Mouse (Mus musculus) intestine, postnatal 0 days (tissue): ENCODE data around the gene Rrp1b. TPM values are rescaled to one million over a fixed set of nuclear protein-coding genes. Genes with fewer than 3 reads are reported as not detected.

Source experiments
- ATAC-seq: fragments of 200-750 bp; cut with Nextera tagmentation; 2 replicates; pipeline ENCODE4 v1.8.0; 2017; ENCODE audit warnings: mild to moderate bottlenecking, moderate TSS enrichment, moderate library complexity
- H3K27ac ChIP-seq: fragments of 300-500 bp; sonication (generic); 2 replicates; pipeline ENCODE4 v1.5.1; 2014; ENCODE audit warnings: mild to moderate bottlenecking, low read depth, low read length, moderate library complexity
- H3K27me3 ChIP-seq: fragments of 300-500 bp; sonication (generic); replicated peaks from 2 replicates; pipeline ENCODE4 v1.6.1; 2014; ENCODE audit warnings: low read length, mixed read lengths; ENCODE audit not compliant: control insufficient read depth, insufficient read depth
- H3K36me3 ChIP-seq: fragments of 300-500 bp; sonication (generic); 2 replicates; pipeline ENCODE4 v1.6.1; 2014; ENCODE audit warnings: mild to moderate bottlenecking, moderate library complexity; ENCODE audit not compliant: control insufficient read depth, insufficient read depth
- H3K4me1 ChIP-seq: fragments of 300-500 bp; sonication (generic); replicated peaks from 2 replicates; pipeline ENCODE4 v1.6.1; 2014; ENCODE audit warnings: antibody characterized with exemption, low read length, mixed read lengths; ENCODE audit not compliant: control insufficient read depth, insufficient read depth
- H3K4me2 ChIP-seq: fragments of 300-500 bp; sonication (generic); replicated peaks from 2 replicates; pipeline ENCODE4 v1.6.1; 2014; ENCODE audit warnings: low read depth, mild to moderate bottlenecking, moderate library complexity
- H3K4me3 ChIP-seq: fragments of 300-500 bp; sonication (generic); 2 replicates; pipeline ENCODE4 v1.5.1; 2014; ENCODE audit warnings: low read depth, low read length
- H3K9ac ChIP-seq: fragments of 300-500 bp; sonication (generic); 2 replicates; pipeline ENCODE4 v1.6.1; 2014; ENCODE audit warnings: mild to moderate bottlenecking, low read depth, low read length
- H3K9me3 ChIP-seq: fragments of 300-500 bp; sonication (generic); 2 replicates; pipeline ENCODE4 v1.6.1; 2016; ENCODE audit warnings: mixed run types; ENCODE audit not compliant: control insufficient read depth
- CTCF ChIP-seq: sonication (generic); IDR thresholded peaks from 2 replicates; pipeline ENCODE4 v1.5.1; 2016; ENCODE audit warnings: low read depth, mild to moderate bottlenecking, control low read depth, antibody characterized with exemption, moderate library complexity
- WGBS: fragments of 180-500 bp; shearing (Covaris S2); extraction: QIAGEN DNeasy Blood & Tissue Kit; methylation state at CpG from one replicate; pipeline ENCODE4 v1.1.7; 2014; 5-methylcytosine and 5-hydroxymethylcytosine counted together
- polyA plus RNA-seq: library from polyadenylated mRNA; unstranded; fragments of >200 nt; fragmentation: Nextera tagmentation; extraction: Ambion mirVana; gene quantifications from 2 replicates; pipeline ENCODE4 v1.2.1, GENCODE M21; 2015

The Rrp1b gene
- 11.6 and 14.5 TPM in 2 replicates for polyA plus RNA-seq

DNA sequence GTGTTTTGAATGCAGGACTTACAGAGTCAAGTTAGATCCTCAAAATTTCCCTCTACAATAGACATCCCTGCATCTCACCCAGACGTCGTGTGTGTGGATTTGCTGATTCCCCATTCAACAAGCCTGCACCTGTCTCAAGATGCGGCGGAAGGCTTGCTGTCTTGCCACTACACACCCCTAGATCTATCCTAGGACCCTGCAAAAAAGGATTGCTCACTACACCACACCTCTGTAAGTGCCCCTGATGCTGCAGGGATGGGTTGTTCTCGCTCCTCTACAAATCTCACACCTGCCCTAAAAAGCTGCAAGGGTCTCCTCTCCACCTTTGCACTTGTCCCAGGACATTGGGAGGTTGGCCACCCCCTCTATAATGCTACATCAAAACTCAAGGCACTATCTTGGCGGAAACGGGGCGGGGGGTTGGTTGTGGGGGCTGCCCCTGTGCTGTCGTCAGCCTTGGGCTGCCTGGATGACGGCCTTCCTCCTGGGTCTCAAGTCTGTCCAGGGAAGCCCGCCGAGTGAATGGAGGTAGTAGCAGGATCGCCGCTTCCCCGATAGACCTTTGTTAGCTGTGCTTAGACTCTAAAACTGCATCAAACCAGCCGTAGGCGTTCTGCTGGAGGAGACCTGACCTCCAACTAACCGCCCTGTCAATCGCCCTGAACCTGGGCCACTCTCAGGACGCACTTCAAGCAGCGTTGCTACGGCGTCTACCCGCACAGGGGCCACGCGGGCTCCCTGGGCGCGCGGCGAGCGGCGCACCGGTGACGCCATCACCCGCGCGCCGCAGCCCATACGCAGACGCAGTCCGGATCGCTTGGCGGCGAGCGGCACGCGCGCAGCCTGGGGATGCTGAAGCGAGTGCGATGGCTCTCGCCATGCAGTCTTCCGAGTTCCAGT is at the start of gene Rrp1b, which contains the start of gene Hsf2bp:
TSS of gene Rrp1b (plus strand) at position 492 of the 900 bp plus-strand sequence.
TSS of gene Hsf2bp (minus strand) at position 741 of the 900 bp plus-strand sequence.
- no peaks in the 10 kb centered on the region for H3K9me3 ChIP-seq
- H3K27me3 ChIP-seq: no peaks in the 10 kb centered on the region
- H3K4me1 ChIP-seq: no peaks in the 10 kb centered on the region
- peak within 1 kb of the TSS; percentile 86 for H3K4me2 ChIP-seq
- no peaks in the 10 kb centered on the region for H3K36me3 ChIP-seq
- peak within 1 kb of the TSS; percentile 65 for H3K9ac ChIP-seq
- peak within 1 kb of the TSS; percentile 50 for H3K27ac ChIP-seq
- TF ChIP-seq CTCF: no peak
- 5% methylated on average over 51 of the region's 52 CpGs for WGBS
- peak; percentile 93 for ATAC-seq
- H3K4me3 ChIP-seq: peak within 1 kb of the TSS; percentile 65

DNA sequence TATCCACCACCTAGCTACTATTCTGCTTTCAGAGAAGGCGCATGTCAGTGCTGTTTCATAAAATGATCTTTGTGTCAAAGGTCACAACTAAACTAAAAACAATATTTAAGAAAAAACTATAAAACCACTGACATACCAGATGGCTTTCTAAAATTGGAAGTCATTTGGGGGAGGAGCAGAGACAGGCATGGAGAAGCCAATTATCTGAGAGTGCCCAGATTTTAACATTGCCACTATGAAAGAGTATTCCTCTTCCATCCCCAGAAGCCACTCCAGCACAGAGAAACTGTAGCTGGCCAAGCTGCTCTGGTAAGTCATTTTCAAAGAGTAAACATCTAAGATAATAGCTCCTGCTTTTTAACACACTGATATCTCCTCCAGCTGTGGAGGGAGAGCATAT is 49.0 kb upstream of the Rrp1b start:
- Histone ChIP-seq H3K36me3 (no peaks in the 10 kb centered on the region), H3K4me3 (no peak overlapping the region), H3K4me2 (no peak overlapping the region), H3K4me1 (no peaks in the 10 kb centered on the region), H3K9me3 (no peaks in the 10 kb centered on the region), H3K9ac (no peak overlapping the region), H3K27ac (no peak overlapping the region), H3K27me3 (no peaks in the 10 kb centered on the region)
- ATAC-seq: no peak
- no peak for TF ChIP-seq CTCF
- 59% methylated on average over 1 of the region's 1 CpGs for WGBS

DNA sequence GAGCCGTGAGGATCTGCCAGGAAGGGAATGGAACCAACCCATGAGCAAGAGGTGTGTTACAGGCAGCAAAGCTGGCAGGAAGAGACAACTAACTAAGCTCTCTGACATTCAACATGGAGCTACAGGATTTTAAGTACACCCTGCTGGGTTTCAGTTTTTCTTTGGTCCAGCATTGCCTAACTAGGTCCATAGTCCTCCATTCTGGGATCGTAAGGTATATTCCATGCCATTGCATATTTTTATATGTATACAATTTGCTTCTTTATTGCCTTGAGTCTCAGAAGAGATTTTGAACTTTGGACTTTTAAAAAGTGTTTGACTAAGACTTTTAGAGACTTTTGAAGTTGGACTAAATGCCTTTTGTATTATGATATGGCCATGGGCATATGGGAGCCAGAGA is 46.9 kb upstream of the Rrp1b start:
- no peak for TF ChIP-seq CTCF
- no peaks in the 10 kb centered on the region for H3K9me3 ChIP-seq
- H3K9ac ChIP-seq: no peak overlapping the region
- no peak overlapping the region for H3K4me2 ChIP-seq
- no peak overlapping the region for H3K4me3 ChIP-seq
- H3K27ac ChIP-seq: peak overlapping the region; percentile 74
- ATAC-seq: peak; percentile 89
- no peaks in the 10 kb centered on the region for H3K27me3 ChIP-seq
- H3K36me3 ChIP-seq: no peaks in the 10 kb centered on the region
- WGBS: 46% methylated on average over 2 of the region's 2 CpGs
- H3K4me1 ChIP-seq: no peaks in the 10 kb centered on the region

DNA sequence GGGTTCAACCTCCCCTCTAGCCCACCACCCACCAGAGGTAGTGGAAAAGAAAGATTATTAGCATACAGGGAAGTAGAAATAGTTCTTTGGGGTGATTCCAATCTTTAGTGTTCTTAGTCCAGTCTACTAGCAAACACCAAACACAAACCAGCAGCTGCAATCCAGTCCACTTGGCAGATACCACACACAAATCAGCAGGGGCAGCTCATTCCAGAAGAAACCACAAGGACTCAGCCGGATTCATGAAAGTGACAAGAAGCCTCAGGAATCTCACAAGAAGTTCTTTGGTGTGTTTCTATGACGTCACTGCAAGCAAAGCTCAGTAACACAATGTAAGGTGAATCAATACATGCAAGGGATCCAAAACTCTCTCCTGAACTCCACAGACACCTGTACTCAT is 43.9 kb upstream of the Rrp1b start:
- Histone ChIP-seq H3K4me3 (no peak overlapping the region), H3K27me3 (no peaks in the 10 kb centered on the region), H3K27ac (no peak overlapping the region), H3K4me2 (no peak overlapping the region), H3K4me1 (no peaks in the 10 kb centered on the region), H3K9me3 (no peaks in the 10 kb centered on the region), H3K36me3 (no peaks in the 10 kb centered on the region), H3K9ac (no peak overlapping the region)
- 79% methylated on average over 2 of the region's 2 CpGs for WGBS
- no peak for TF ChIP-seq CTCF
- ATAC-seq: no peak

DNA sequence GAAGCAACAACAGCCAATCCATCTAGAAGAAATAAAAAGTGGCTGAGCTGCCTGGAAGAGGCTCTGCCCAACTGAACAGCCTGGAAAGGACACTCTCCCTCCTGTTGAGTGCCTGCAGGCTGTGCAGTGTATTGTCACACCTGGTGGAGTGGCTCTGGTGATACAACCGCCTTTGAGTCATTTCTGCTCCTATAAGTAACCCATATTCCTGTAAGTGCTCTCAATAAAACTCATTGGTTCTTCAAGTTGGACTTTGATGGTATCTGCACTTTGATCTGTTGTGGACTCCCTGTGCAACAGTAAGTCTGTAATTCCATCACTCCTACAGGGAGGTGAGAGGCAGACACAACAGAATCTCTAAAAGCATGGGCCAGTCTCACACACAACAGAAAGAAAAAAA is 42.5 kb upstream of the Rrp1b start:
- peak; percentile 55 for ATAC-seq
- H3K9ac ChIP-seq: no peak overlapping the region

DNA sequence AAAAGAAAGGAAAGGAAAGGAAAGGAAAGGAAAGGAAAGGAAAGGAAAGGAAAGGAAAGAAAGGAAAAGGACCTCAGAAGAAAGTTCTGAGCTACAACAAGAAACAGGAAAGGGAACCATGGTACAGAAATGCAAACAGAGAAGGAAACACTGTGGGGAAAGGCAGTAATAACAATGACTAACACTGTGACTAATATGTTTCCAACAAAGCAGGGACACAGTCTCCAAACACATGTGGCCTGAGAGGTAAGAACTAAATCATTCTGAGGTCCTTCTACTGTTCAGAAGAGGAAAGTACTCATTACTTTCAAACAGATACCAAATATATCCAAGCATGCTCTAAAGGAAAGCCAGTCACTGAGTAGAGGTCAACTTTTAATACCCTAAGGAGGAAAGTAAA is 41.8 kb upstream of the Rrp1b start:
- no peak for ATAC-seq

More for the DNA sequence above, 42.5 kb upstream of the Rrp1b start:
- no peaks in the 10 kb centered on the region for H3K9me3 ChIP-seq
- no peaks in the 10 kb centered on the region for H3K27me3 ChIP-seq
- H3K4me1 ChIP-seq: no peaks in the 10 kb centered on the region
- WGBS: 37% methylated on average over 1 of the region's 1 CpGs
- no peak overlapping the region for H3K4me3 ChIP-seq
- no peaks in the 10 kb centered on the region for H3K36me3 ChIP-seq
- peak; percentile 17; the same call in 1 of the 2 replicates for TF ChIP-seq CTCF
- H3K27ac ChIP-seq: peak overlapping the region; percentile 68
- H3K4me2 ChIP-seq: peak overlapping the region; percentile 38

More for the DNA sequence above, 41.8 kb upstream of the Rrp1b start:
- no peaks in the 10 kb centered on the region for H3K4me1 ChIP-seq
- no peaks in the 10 kb centered on the region for H3K36me3 ChIP-seq
- no peak overlapping the region for H3K4me2 ChIP-seq
- H3K27me3 ChIP-seq: no peaks in the 10 kb centered on the region
- H3K9me3 ChIP-seq: no peaks in the 10 kb centered on the region
- no peak overlapping the region for H3K9ac ChIP-seq
- peak overlapping the region; percentile 46 for H3K27ac ChIP-seq
- H3K4me3 ChIP-seq: no peak overlapping the region
- TF ChIP-seq CTCF: no peak
